Mouse (Mus musculus) adrenal gland, postnatal 36 days (tissue): ENCODE measurements at regions not wholly inside any gene's neighbourhood (a gene's known extent, or its start where the extent isn't known, plus 50 kb on each side); places are given as distances from the start of the nearest gene placed in this dataset.

Experiments used
- DNase-seq, 2 experiments: peaks; one replicate each; pipeline ENCODE4 v3.0.0; 2021; ENCODE audit warnings: mixed read lengths in 1 of 2

- DNase-seq: no peak
Measured at GRCm38 (mm10) chr7:40257733-40258376, 640.3 kb upstream of the Vstm2b start.

GRCm38 (mm10) chr7:40258377-40258739 is 639.8 kb upstream of the Vstm2b start:
- peak; percentile 79 to 83 for DNase-seq

GRCm38 (mm10) chr7:40273459-40274072 is 624.6 kb upstream of the Vstm2b start:
- peak; percentile 63 to 70 for DNase-seq

GRCm38 (mm10) chr7:40275078-40275477 is 623.0 kb upstream of the Vstm2b start:
- peak in 1 of 2 experiments; percentile 12 for DNase-seq

- DNase-seq: no peak
Measured at GRCm38 (mm10) chr7:40275658-40276057, 622.5 kb upstream of the Vstm2b start.

GRCm38 (mm10) chr7:40276116-40276515 is 622.0 kb upstream of the Vstm2b start:
- DNase-seq: peak; percentile 27 to 32

GRCm38 (mm10) chr7:40290166-40290565 is 608.0 kb upstream of the Vstm2b start:
- DNase-seq: no peak

GRCm38 (mm10) chr7:40310558-40310957 is 587.6 kb upstream of the Vstm2b start:
- DNase-seq: peak; percentile 3 to 32

GRCm38 (mm10) chr7:40321171-40321570 is 577.0 kb upstream of the Vstm2b start:
- DNase-seq: no peak

- peak; percentile 25 to 27 for DNase-seq
Measured at GRCm38 (mm10) chr7:40325188-40325705, 572.9 kb upstream of the Vstm2b start.

GRCm38 (mm10) chr7:40332455-40332854 is 565.7 kb upstream of the Vstm2b start:
- DNase-seq: no peak

GRCm38 (mm10) chr7:40352306-40352705 is 545.8 kb upstream of the Vstm2b start:
- DNase-seq: peak; percentile 5 to 41

GRCm38 (mm10) chr7:40362719-40363118 is 535.4 kb upstream of the Vstm2b start:
- no peak for DNase-seq

GRCm38 (mm10) chr7:40372713-40373112 is 525.4 kb upstream of the Vstm2b start:
- DNase-seq: no peak

- DNase-seq: no peak
Measured at GRCm38 (mm10) chr7:40377839-40378238, 520.3 kb upstream of the Vstm2b start.

GRCm38 (mm10) chr7:40381244-40381643 is 516.9 kb upstream of the Vstm2b start:
- DNase-seq: no peak

- DNase-seq: no peak
Measured at GRCm38 (mm10) chr7:40388152-40388551, 510.0 kb upstream of the Vstm2b start.

GRCm38 (mm10) chr7:40389795-40390194 is 508.3 kb upstream of the Vstm2b start:
- DNase-seq: no peak

- DNase-seq: no peak
Measured at GRCm38 (mm10) chr7:40390927-40391326, 507.2 kb upstream of the Vstm2b start.

GRCm38 (mm10) chr7:40391626-40392025 is 506.5 kb upstream of the Vstm2b start:
- no peak for DNase-seq

- no peak for DNase-seq
Measured at GRCm38 (mm10) chr7:40392207-40392606, 505.9 kb upstream of the Vstm2b start.

- DNase-seq: no peak
Measured at GRCm38 (mm10) chr7:40392699-40393098, 505.4 kb upstream of the Vstm2b start.

GRCm38 (mm10) chr7:40398266-40398665 is 499.9 kb upstream of the Vstm2b start:
- DNase-seq: no peak

- no peak for DNase-seq
Measured at GRCm38 (mm10) chr7:40419332-40419731, 478.8 kb upstream of the Vstm2b start.
